ENCODE assay signal across 7 mouse cellular contexts in genomic region chr4:130047331-130048202, GRCm38 (mm10). TPM values are rescaled to one million over a fixed set of nuclear protein-coding genes. Genes with fewer than 3 reads are reported as not detected.
DNase-seq lines count a peak whose midpoint lies in the region; ATAC-seq and TF ChIP-seq lines count a peak whose summit lies in the region.

Gene Col16a1, plus strand, starts transcription at chr4:130047840.

- intact Hi-C loops in heart, adult 2 months (cut with DNase I), result no loop called here

- H3K9me3 ChIP-seq in embryonic facial prominence, embryonic 14.5 days (ENCODE audit: control insufficient read depth, low read length), result no peaks in the 10 kb centered on the region
- H3K9me3 ChIP-seq in limb, embryonic 12.5 days, result no peaks in the 10 kb centered on the region
- no peaks in the 10 kb centered on the region for H3K9me3 ChIP-seq in midbrain, embryonic 15.5 days
- H3K9me3 ChIP-seq in stomach, embryonic 16.5 days (replicated peaks; ENCODE audit: control insufficient read depth, low read length), result no peaks in the 10 kb centered on the region

- no peak for TF ChIP-seq CTCF in brain, embryonic 14.5 days (IDR thresholded peaks at IDR 0.05; ENCODE audit: borderline replicate concordance, extremely low read depth, insufficient read depth, insufficient read length)
- no peak for TF ChIP-seq CTCF in heart, adult 2 months (IDR thresholded peaks at IDR 0.05)

- 0 out of 2 replicates have a peak, but pooled peaks have one; percentile 25 for TF ChIP-seq EP300 in heart, adult 2 months (IDR thresholded peaks at IDR 0.05; ENCODE audit: insufficient read depth, low read depth, low read length)

- DNase-seq in brain, embryonic 14.5 days (ENCODE audit: low read depth), result peak; percentile 91
- DNase-seq in embryonic facial prominence, embryonic 14.5 days (ENCODE audit: low spot score), result peak; percentile 96
- peak; percentile 94 for DNase-seq in heart, adult 2 months
- peak; percentile 89 for DNase-seq in kidney, adult 11 months

- H3K9ac ChIP-seq in embryonic facial prominence, embryonic 14.5 days (ENCODE audit: low read depth, low read length), result peak within 1 kb of the TSS; percentile 74
- peak within 1 kb of the TSS; percentile 81 for H3K9ac ChIP-seq in heart, adult 2 months (ENCODE audit: low read depth, low read length)
- H3K9ac ChIP-seq in limb, embryonic 12.5 days (replicated peaks), result peak within 1 kb of the TSS; percentile 75
- peak within 1 kb of the TSS; percentile 35 for H3K9ac ChIP-seq in midbrain, embryonic 15.5 days
- H3K9ac ChIP-seq in stomach, embryonic 16.5 days (ENCODE audit: low read length), result peak within 1 kb of the TSS; percentile 83

- no peaks in the 10 kb centered on the region for H3K79me2 ChIP-seq in heart, adult 2 months (replicated peaks; ENCODE audit: control insufficient read depth, insufficient read depth, low read length)

- WGBS in embryonic facial prominence, embryonic 14.5 days, result under 1% methylated on average over 28 of the region's 46 CpGs
- 2% methylated on average over 45 of the region's 46 CpGs for WGBS in heart, adult 2 months
- under 1% methylated on average over 46 of the region's 46 CpGs for WGBS in limb, embryonic 12.5 days
- WGBS in midbrain, embryonic 15.5 days, result under 1% methylated on average over 41 of the region's 46 CpGs
- 2% methylated on average over 45 of the region's 46 CpGs for WGBS in stomach, embryonic 16.5 days

- peak within 1 kb of the TSS; percentile 55 for H3K4me3 ChIP-seq in embryonic facial prominence, embryonic 14.5 days (ENCODE audit: low read depth, low read length)
- peak within 1 kb of the TSS; percentile 52 for H3K4me3 ChIP-seq in heart, adult 2 months
- H3K4me3 ChIP-seq in limb, embryonic 12.5 days (replicated peaks), result peak within 1 kb of the TSS; percentile 50
- peak within 1 kb of the TSS; percentile 36 for H3K4me3 ChIP-seq in midbrain, embryonic 15.5 days
- peak within 1 kb of the TSS; percentile 53 for H3K4me3 ChIP-seq in stomach, embryonic 16.5 days (replicated peaks; ENCODE audit: low read length)

- no peaks in the 10 kb centered on the region for H3K27me3 ChIP-seq in embryonic facial prominence, embryonic 14.5 days (replicated peaks; ENCODE audit: control insufficient read depth, insufficient read depth, low read length)
- no peaks in the 10 kb centered on the region for H3K27me3 ChIP-seq in heart, adult 2 months (ENCODE audit: control insufficient read depth, insufficient read depth, low read length)
- peaks cover 3% of the 10 kb centered on the region; the same call in 1 of the 2 replicates for H3K27me3 ChIP-seq in limb, embryonic 12.5 days
- no peaks in the 10 kb centered on the region for H3K27me3 ChIP-seq in midbrain, embryonic 15.5 days (replicated peaks)
- H3K27me3 ChIP-seq in stomach, embryonic 16.5 days (ENCODE audit: control insufficient read depth, insufficient read depth, low read length), result no peaks in the 10 kb centered on the region

- peak; percentile 92 for ATAC-seq in embryonic facial prominence, embryonic 14.5 days (ENCODE audit: low read depth)
- peak; percentile 86 for ATAC-seq in limb, embryonic 12.5 days (ENCODE audit: insufficient number of reproducible peaks, insufficient read depth, low FRiP score, low TSS enrichment, low read depth)
- peak; percentile 67 for ATAC-seq in midbrain, embryonic 15.5 days (replicated peaks)
- peak; percentile 91 for ATAC-seq in stomach, embryonic 16.5 days (ENCODE audit: insufficient read depth, low FRiP score)

- 0 out of 2 replicates have a peak, but pooled peaks have one; percentile 14 for TF ChIP-seq POLR2A in brain, embryonic 14.5 days (IDR thresholded peaks at IDR 0.05; ENCODE audit: borderline replicate concordance, extremely low read depth, insufficient read depth, insufficient read length, poor library complexity, severe bottlenecking)
- peak; percentile 48; the same call in 1 of the 2 replicates for TF ChIP-seq POLR2A in heart, adult 2 months (IDR thresholded peaks at IDR 0.05; ENCODE audit: insufficient read depth, low read depth, low read length)

- peaks cover 10% of the 10 kb centered on the region; the same call in 1 of the 2 replicates for H3K36me3 ChIP-seq in embryonic facial prominence, embryonic 14.5 days (ENCODE audit: control insufficient read depth, insufficient read depth, low read length)
- no peaks in the 10 kb centered on the region for H3K36me3 ChIP-seq in heart, adult 2 months (ENCODE audit: control insufficient read depth, insufficient read depth, low read length)
- H3K36me3 ChIP-seq in limb, embryonic 12.5 days, result no peaks in the 10 kb centered on the region
- no peaks in the 10 kb centered on the region for H3K36me3 ChIP-seq in midbrain, embryonic 15.5 days (replicated peaks)
- H3K36me3 ChIP-seq in stomach, embryonic 16.5 days (ENCODE audit: control insufficient read depth, insufficient read depth, low read length), result no peaks in the 10 kb centered on the region

- peak within 1 kb of the TSS; percentile 80 for H3K4me2 ChIP-seq in embryonic facial prominence, embryonic 14.5 days (ENCODE audit: low read depth, low read length)
- H3K4me2 ChIP-seq in limb, embryonic 12.5 days, result peak within 1 kb of the TSS; percentile 78
- peak within 1 kb of the TSS; percentile 59 for H3K4me2 ChIP-seq in midbrain, embryonic 15.5 days
- H3K4me2 ChIP-seq in stomach, embryonic 16.5 days (ENCODE audit: low read depth, low read length), result peak within 1 kb of the TSS; percentile 79

- H3K4me1 ChIP-seq in embryonic facial prominence, embryonic 14.5 days (ENCODE audit: control insufficient read depth, insufficient read depth, low read length), result peaks cover 73% of the 10 kb centered on the region
- peaks cover 5% of the 10 kb centered on the region for H3K4me1 ChIP-seq in heart, adult 2 months (ENCODE audit: control insufficient read depth, insufficient read depth, low read length)
- H3K4me1 ChIP-seq in limb, embryonic 12.5 days (replicated peaks), result peaks cover 72% of the 10 kb centered on the region
- H3K4me1 ChIP-seq in midbrain, embryonic 15.5 days, result peaks cover 23% of the 10 kb centered on the region
- H3K4me1 ChIP-seq in stomach, embryonic 16.5 days (ENCODE audit: control insufficient read depth, insufficient read depth, low read length), result peaks cover 39% of the 10 kb centered on the region

- peak within 1 kb of the TSS; percentile 98 for H3K27ac ChIP-seq in embryonic facial prominence, embryonic 14.5 days (replicated peaks; ENCODE audit: low read depth, low read length)
- peak within 1 kb of the TSS; percentile 69 for H3K27ac ChIP-seq in heart, adult 2 months
- H3K27ac ChIP-seq in limb, embryonic 12.5 days, result peak within 1 kb of the TSS; percentile 97
- peak within 1 kb of the TSS; percentile 35; the same call in 1 of the 2 replicates for H3K27ac ChIP-seq in midbrain, embryonic 15.5 days
- peak within 1 kb of the TSS; percentile 97 for H3K27ac ChIP-seq in stomach, embryonic 16.5 days (ENCODE audit: low read length)

RNA-seq across cellular contexts. Expression of gene Col16a1, which starts in this region (rescaled TPM):
- polyA plus RNA-seq in brain, embryonic 14.5 days (2012; rRNA removed), result 16.7 and 17.1 TPM in 2 replicates
- polyA plus RNA-seq in embryonic facial prominence, embryonic 14.5 days (2014; fragmentation: Nextera tagmentation; extraction: Ambion mirVana), result 180 and 188 TPM in 2 replicates
- 1 to 10 TPM; 5.0 to 5.5 TPM for total RNA-seq in heart, adult 2 months (2021)
- 7.2 and 8.4 TPM in 2 replicates for polyA plus RNA-seq in heart, adult 2 months (2012; rRNA removed)
- 24.2 and 30.9 TPM in 2 replicates for polyA plus RNA-seq in limb, embryonic 12.5 days (2016; fragmentation: Nextera tagmentation; extraction: Ambion mirVana)
- 7.8 and 12.9 TPM in 2 replicates for polyA plus RNA-seq in midbrain, embryonic 15.5 days (2015; fragmentation: Nextera tagmentation; extraction: Ambion mirVana)
- polyA plus RNA-seq in stomach, embryonic 16.5 days (2015; fragmentation: Nextera tagmentation; extraction: Ambion mirVana), result 55.6 and 75.1 TPM in 2 replicates

Comparison
In these comparisons a context has a peak if more than half of its experiments do, and no peak if none do; other contexts are left out.
1. Peak in every context shown above with its lines: DNase-seq, ATAC-seq, H3K4me3 ChIP-seq and H3K27ac ChIP-seq.
2. H3K27ac ChIP-seq: peak in every context shown above with its lines; median percentile 98 in embryonic facial prominence, embryonic 14.5 days; 97 in limb, embryonic 12.5 days; 97 in stomach, embryonic 16.5 days; 69 in heart, adult 2 months; 35 in midbrain, embryonic 15.5 days.